Mouse (Mus musculus) naive thymus-derived CD4-positive, alpha-beta T cell, adult 5 months (primary cell): ENCODE measurements around the gene Myh3. TPM values are rescaled to one million over a fixed set of nuclear protein-coding genes. Genes with fewer than 3 reads are reported as not detected.

Experiments
- polyA plus RNA-seq: library from polyadenylated mRNA; unstranded; fragments of 100-300 nt; shearing (Covaris generic); gene quantifications from one replicate; pipeline ENCODE4 v1.2.1, GENCODE M21; 2017

Gene Myh3
- 0.07 TPM for polyA plus RNA-seq

DNA sequence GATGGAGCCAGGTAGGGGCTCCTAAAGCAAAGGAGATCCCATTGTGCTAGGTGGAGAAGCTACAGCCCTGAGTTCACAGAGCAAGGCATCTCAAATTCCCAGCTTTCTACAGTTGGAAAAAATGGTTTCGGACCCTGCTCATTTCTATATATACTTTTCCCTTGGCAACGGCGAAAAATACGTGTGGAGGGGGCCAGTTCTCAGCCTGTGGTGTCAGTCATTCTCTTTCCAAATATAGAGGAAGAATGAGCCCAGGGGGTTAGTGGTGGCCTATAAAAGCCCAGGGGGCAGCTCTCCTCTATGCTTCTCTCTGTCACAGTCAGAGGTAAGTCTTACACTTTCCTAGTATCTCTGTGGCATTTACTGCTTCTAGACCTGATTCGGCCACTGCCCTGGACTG is at the start of gene Myh3:
Gene Myh3, plus strand, starts transcription at position 301 of the 400 bp plus-strand sequence.

DNA sequence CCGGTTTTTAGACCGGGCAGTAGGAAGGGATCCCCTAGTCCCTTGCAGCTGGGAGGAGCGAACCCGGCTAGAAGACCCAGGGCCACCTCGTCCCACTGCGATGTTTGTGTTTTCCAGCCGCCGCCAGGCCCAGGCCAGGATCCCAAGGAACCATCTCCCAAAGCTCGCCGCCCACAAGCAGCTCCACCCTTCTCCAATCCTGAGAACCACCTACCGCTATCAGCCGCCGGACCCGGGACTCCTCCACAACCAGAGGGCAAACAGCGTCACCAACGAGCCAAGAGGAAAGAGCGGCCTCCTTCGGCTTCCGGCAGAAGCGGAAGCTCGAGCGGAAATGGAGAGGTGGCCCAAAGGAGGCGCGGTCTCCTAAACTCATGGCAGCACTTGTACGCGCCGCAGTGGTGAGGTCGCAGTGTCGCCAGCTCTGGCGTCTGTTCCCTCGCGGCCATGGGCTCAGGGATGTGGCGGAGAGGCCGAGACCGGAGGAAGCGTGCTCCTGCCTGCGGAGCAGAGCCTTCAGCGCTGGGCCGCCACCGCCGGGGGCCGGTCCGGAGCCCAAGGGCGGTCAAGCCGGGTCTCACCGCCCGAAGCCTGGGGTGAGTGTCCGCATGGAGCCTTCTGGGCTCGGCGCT is 25.7 kb upstream of the Myh3 start, which contains the start of the genes Adprm and Sco1:
Gene Adprm, minus strand, starts transcription at position 274 of the 632 bp plus-strand sequence.
Gene Sco1, plus strand, starts transcription at position 350 of the 632 bp plus-strand sequence.

Other genes with a start within 250 kb of the Myh3 start
- not detected for gene Pirt, start 166.3 kb upstream of the Myh3 start, polyA plus RNA-seq
- not detected for gene Tmem238l, start 121.7 kb upstream of the Myh3 start, polyA plus RNA-seq
- 0.51 TPM for gene Tmem220, start 53.1 kb upstream of the Myh3 start, polyA plus RNA-seq
- gene Adprm, start 25.7 kb upstream of the Myh3 start, polyA plus RNA-seq = 41.1 TPM
- 8.2 TPM for gene Sco1, start 25.6 kb upstream of the Myh3 start, polyA plus RNA-seq
- not detected for gene Myh2, start 92.7 kb downstream of the Myh3 start, polyA plus RNA-seq
- gene Myh1, start 121.8 kb downstream of the Myh3 start, polyA plus RNA-seq = not detected
- 0.07 TPM for gene Myh4, start 159.7 kb downstream of the Myh3 start, polyA plus RNA-seq
- 0.14 TPM for gene Myh8, start 198.8 kb downstream of the Myh3 start, polyA plus RNA-seq
- gene Myh13, start 243.4 kb downstream of the Myh3 start, polyA plus RNA-seq = not detected